Mouse (Mus musculus): ENCODE measurements at regions not wholly inside any gene's neighbourhood (a gene's known extent, or its start where the extent isn't known, plus 50 kb on each side); places are given as distances from the start of the nearest gene placed in this dataset.

GRCm38 (mm10) chr4:83986951-83987822 is 461.8 kb downstream of the Ccdc171 start:
- no peak for DNase-seq

- no peak for DNase-seq
Observed at GRCm38 (mm10) chr4:83987846-83988245, 462.5 kb downstream of the Ccdc171 start.

DNA sequence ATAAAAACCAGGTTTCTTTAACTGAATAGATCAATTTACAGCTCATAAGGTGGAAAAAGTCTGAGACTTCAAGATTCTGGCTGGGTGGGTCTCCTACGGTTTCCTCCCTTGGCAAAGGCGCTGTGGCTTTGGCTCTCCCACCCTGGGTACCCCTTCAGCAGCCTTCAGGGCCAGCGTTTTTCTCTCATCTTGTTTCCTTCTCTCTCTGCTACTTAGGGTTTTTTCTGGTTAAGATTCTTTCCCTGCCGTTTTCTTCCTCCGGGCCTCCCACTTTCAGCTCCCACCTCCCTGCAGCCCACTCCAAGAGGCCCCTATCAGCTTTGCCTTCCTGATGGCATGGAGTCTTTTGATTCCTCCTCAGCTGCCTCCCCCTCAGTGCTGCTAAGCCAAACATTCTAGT is 463.0 kb downstream of the Ccdc171 start:
- no peak for DNase-seq

GRCm38 (mm10) chr4:83990126-83990989 is 465.0 kb downstream of the Ccdc171 start:
- DNase-seq = no peak

GRCm38 (mm10) chr4:83991195-83991594 is 465.9 kb downstream of the Ccdc171 start:
- DNase-seq = no peak

- no peak for DNase-seq
Observed at GRCm38 (mm10) chr4:83997079-83997478, 471.7 kb downstream of the Ccdc171 start.

DNA sequence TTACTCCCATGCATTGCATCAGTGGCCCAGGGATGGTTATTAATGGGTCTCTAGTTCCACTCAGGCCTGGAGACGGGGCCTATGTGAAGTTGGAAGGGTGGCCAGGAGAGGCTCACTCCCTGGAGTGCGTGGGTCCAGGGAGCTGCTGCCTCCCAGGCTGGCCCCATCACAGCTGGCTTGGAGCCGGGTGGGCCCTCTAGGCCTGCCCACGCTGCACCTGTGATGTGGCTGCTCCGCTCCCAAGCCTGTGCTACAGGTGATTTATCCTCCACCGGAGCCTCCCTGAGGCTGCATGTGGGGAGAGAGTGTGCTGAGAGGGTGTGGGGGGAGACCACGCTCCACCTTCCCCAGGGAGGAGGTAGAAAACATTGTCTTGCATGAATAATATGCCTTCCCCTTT is 476.3 kb downstream of the Ccdc171 start:
- no peak for DNase-seq

- no peak for DNase-seq
Observed at GRCm38 (mm10) chr4:84004055-84004778, 478.9 kb downstream of the Ccdc171 start.

GRCm38 (mm10) chr4:84004786-84005382 is 479.5 kb downstream of the Ccdc171 start:
- DNase-seq = no peak

DNA sequence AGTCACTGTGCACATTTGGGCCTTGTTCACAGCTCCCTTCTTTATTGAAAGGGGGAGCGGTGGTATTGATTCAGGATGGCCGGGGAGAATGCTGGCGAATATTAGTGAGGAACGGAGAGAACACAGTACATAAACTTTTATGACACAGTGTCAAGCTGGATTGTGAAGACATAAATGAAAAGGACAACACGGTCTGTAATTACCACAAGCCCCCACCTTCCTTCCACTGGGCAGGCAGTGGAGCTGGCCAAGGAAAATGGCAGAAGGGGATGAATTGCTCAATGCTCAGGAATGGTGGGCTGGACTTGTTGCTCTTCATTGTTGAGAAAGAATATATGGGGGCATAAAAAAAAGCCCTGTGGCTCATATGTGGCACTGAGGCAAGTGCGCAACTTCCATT is 486.6 kb downstream of the Ccdc171 start:
- no peak for DNase-seq

- DNase-seq = no peak
Observed at GRCm38 (mm10) chr4:84015139-84015538, 489.8 kb downstream of the Ccdc171 start.

DNA sequence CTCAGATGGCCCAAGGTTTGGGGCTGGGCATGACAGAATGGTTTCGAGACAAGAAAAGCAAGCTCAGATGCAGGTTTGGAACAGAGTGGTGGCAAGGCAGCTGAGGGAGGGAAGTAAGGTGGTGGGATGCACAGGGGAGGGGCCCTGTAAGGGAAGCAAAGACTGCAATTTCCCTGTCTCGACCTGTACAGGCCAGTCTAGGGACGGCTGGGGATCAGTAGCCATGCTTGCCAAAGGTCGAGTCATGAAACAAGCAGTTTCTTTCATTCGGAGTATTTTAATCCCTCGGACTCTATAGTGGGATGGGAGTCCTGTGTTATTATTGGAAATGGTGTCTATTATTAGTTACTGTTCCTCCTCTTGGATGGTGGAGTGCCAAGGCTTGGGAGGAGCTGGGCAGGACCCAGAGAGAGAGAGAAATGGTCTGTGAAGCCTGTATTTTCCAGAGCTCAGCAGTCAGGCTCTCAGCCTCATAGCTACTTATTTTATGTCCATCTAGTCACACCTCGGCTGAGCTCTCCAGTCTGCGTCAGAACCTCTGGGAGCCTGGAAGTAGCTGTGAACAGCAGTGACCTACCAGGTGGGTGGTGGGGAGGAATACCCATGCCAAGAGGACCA is 490.3 kb downstream of the Ccdc171 start:
- no peak for DNase-seq

GRCm38 (mm10) chr4:84018135-84018534 is 492.8 kb downstream of the Ccdc171 start:
- no peak for DNase-seq

DNA sequence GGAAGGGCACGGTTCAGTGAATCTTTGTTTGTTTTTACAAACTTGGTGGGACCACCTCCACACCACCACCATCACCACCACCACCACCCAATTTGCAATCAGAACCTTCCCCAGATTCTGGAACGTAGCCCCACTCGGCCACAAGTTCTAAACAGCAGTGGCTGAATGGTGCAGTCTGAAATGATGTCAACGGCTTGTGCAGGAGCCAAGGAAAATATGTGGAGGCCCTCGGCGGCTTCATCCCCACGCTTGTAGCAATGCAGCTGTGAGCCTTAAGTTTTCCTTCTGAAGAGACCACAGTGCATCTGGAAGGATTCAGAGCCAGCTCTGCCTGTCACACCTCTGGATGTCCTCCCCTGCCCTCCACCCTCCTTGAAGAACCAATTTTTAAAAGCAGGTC is 493.4 kb downstream of the Ccdc171 start:
- DNase-seq = no peak

- DNase-seq = no peak
Observed at GRCm38 (mm10) chr4:84019500-84020255, 494.3 kb downstream of the Ccdc171 start.

- no peak for DNase-seq
Observed at GRCm38 (mm10) chr4:84020692-84021091, 495.3 kb downstream of the Ccdc171 start.

DNA sequence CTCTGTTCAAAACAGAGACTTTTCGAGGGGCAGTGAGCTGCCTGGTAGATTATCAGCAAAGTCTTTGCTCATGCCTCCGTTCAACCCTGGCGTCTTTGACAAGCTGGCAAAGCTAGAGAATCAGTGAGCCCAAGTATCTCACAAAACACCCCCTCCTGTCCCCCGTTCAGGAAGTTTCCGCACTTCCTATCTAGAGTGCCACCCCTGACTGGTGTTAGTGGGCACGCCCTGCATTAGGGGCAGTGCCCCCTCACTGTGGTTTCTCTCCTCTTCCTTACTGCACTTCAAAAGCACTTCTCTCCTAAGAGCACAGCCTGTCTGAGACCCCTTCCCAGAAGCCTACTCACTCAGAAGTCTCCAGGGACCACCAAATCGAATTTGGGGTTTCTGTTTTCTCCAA is 497.0 kb downstream of the Ccdc171 start:
- DNase-seq = no peak

- no peak for DNase-seq
Observed at GRCm38 (mm10) chr4:84026144-84026543, 500.8 kb downstream of the Ccdc171 start.

- DNase-seq = no peak
Observed at GRCm38 (mm10) chr4:84028120-84028519, 502.8 kb downstream of the Ccdc171 start.

- no peak for DNase-seq
Observed at GRCm38 (mm10) chr4:84030916-84031315, 505.6 kb downstream of the Ccdc171 start.

GRCm38 (mm10) chr4:84032505-84032904 is 507.2 kb downstream of the Ccdc171 start:
- no peak for DNase-seq
